Mouse (Mus musculus) testis, adult 2 months (tissue): Measurements from ENCODE around the gene Leng8.

Experiments used
- CTCF ChIP-seq: fragments of 200-500 bp; IDR thresholded peaks from 2 replicates; pipeline ENCODE4 v1.5.1; 2012; ENCODE audit warnings: low read depth, mild to moderate bottlenecking, inconsistent platforms, low read length, moderate library complexity; ENCODE audit not compliant: control insufficient read depth, insufficient read depth, insufficient replicate concordance
- POLR2A ChIP-seq: fragments of 200-500 bp; IDR thresholded peaks from 2 replicates; pipeline ENCODE4 v1.6.1; 2012; ENCODE audit warnings: low read depth, mild to moderate bottlenecking, inconsistent platforms, low read length, moderate library complexity; ENCODE audit not compliant: control insufficient read depth

- peak; percentile 75; the same call in 1 of the 2 replicates for TF ChIP-seq CTCF
- TF ChIP-seq POLR2A = peak; percentile 11; the same call in 1 of the 2 replicates
Observed at GRCm38 (mm10) chr7:4130686-4131452, 6.0 kb upstream of the Leng8 start.
